Mouse (Mus musculus): Measurements from ENCODE around the gene Palm3. TPM values are rescaled to one million over a fixed set of nuclear protein-coding genes. Genes with fewer than 3 reads are reported as not detected.

The Palm3 gene
- total RNA-seq (2021) (under 1 TPM; 0.20 to 0.26 TPM), polyA plus RNA-seq (2012; rRNA removed) (0.21 TPM in 1 of 2 replicates, not detected in the other)
- long read RNA-seq = 0 reads

- no peaks in the 10 kb centered on the region; the same call in 1 of the 2 replicates for H3K27me3 ChIP-seq (ENCODE audit: control insufficient read depth, insufficient read depth, low read length)
- peaks cover 9% of the 10 kb centered on the region for H3K4me1 ChIP-seq (ENCODE audit: control insufficient read depth, insufficient read depth, low read length)
- no peak within 1 kb of the TSS for H3K4me3 ChIP-seq
- 42% methylated on average over 18 of the region's 18 CpGs for WGBS
- no peaks in the 10 kb centered on the region for H3K79me2 ChIP-seq (replicated peaks; ENCODE audit: control insufficient read depth, insufficient read depth, low read length)
- no peak within 1 kb of the TSS for H3K9ac ChIP-seq (ENCODE audit: low read depth, low read length)
- no peak for TF ChIP-seq POLR2A (IDR thresholded peaks at IDR 0.05; ENCODE audit: insufficient read depth, low read depth, low read length)
- no peak for TF ChIP-seq EP300 (IDR thresholded peaks at IDR 0.05; ENCODE audit: insufficient read depth, low read depth, low read length)
- no peak for TF ChIP-seq CTCF (IDR thresholded peaks at IDR 0.05)
- H3K36me3 ChIP-seq (ENCODE audit: control insufficient read depth, insufficient read depth, low read length) = peaks cover 4% of the 10 kb centered on the region; the same call in 1 of the 2 replicates
- H3K27ac ChIP-seq = no peak within 1 kb of the TSS
- DNase-seq = no peak
- intact Hi-C loops (cut with DNase I) = no loop called here
These were observed at the start of gene Palm3 for GRCm38 (mm10) chr8:84021096-84021495. Gene Palm3, plus strand, starts transcription at chr8:84021471.

GRCm38 (mm10) chr8:83971661-83972060 lies 49.6 kb upstream of the Palm3 start:
- TF ChIP-seq CTCF (IDR thresholded peaks at IDR 0.05) (no peak), POLR2A (IDR thresholded peaks at IDR 0.05; ENCODE audit: insufficient read depth, low read depth, low read length) (no peak), EP300 (IDR thresholded peaks at IDR 0.05; ENCODE audit: insufficient read depth, low read depth, low read length) (no peak)
- H3K9ac ChIP-seq (ENCODE audit: low read depth, low read length) = peak overlapping the region; percentile 97
- peaks cover 6% of the 10 kb centered on the region; the same call in 1 of the 2 replicates for H3K79me2 ChIP-seq (replicated peaks; ENCODE audit: control insufficient read depth, insufficient read depth, low read length)
- intact Hi-C loops (cut with DNase I) = no loop called here
- peak overlapping the region; percentile 85; the same call in 1 of the 2 replicates for H3K27ac ChIP-seq
- DNase-seq = no peak
- H3K27me3 ChIP-seq (ENCODE audit: control insufficient read depth, insufficient read depth, low read length) = no peaks in the 10 kb centered on the region
- WGBS = 80% methylated on average over 6 of the region's 6 CpGs
- H3K4me1 ChIP-seq (ENCODE audit: control insufficient read depth, insufficient read depth, low read length) = peaks cover 2% of the 10 kb centered on the region
- peak overlapping the region; percentile 74 for H3K4me3 ChIP-seq
- no peaks in the 10 kb centered on the region for H3K36me3 ChIP-seq (ENCODE audit: control insufficient read depth, insufficient read depth, low read length)

GRCm38 (mm10) chr8:83972150-83973120 lies 48.8 kb upstream of the Palm3 start, which contains the start of gene Prkaca:
Gene Prkaca, plus strand, starts transcription at chr8:83972993.
- under 1% methylated on average over 83 of the region's 94 CpGs for WGBS
- Histone ChIP-seq H3K4me3 (peak within 1 kb of the TSS; percentile 74), H3K79me2 (replicated peaks; ENCODE audit: control insufficient read depth, insufficient read depth, low read length) (peaks cover 6% of the 10 kb centered on the region; the same call in 1 of the 2 replicates), H3K27ac (peak within 1 kb of the TSS; percentile 85), H3K9ac (ENCODE audit: low read depth, low read length) (peak within 1 kb of the TSS; percentile 97), H3K36me3 (ENCODE audit: control insufficient read depth, insufficient read depth, low read length) (no peaks in the 10 kb centered on the region), H3K27me3 (ENCODE audit: control insufficient read depth, insufficient read depth, low read length) (no peaks in the 10 kb centered on the region), H3K4me1 (ENCODE audit: control insufficient read depth, insufficient read depth, low read length) (peaks cover 8% of the 10 kb centered on the region)
- TF ChIP-seq CTCF (IDR thresholded peaks at IDR 0.05) = no peak
- TF ChIP-seq POLR2A (IDR thresholded peaks at IDR 0.05; ENCODE audit: insufficient read depth, low read depth, low read length) = peak; percentile 46; the same call in 1 of the 2 replicates
- intact Hi-C loops (cut with DNase I) = no loop called here
- DNase-seq = peak; percentile 95 to 100

GRCm38 (mm10) chr8:83973161-83974031 lies 47.9 kb upstream of the Palm3 start:
- H3K79me2 ChIP-seq (replicated peaks; ENCODE audit: control insufficient read depth, insufficient read depth, low read length) = peaks cover 6% of the 10 kb centered on the region; the same call in 1 of the 2 replicates
- peak overlapping the region; percentile 81 for H3K27ac ChIP-seq
- H3K27me3 ChIP-seq (ENCODE audit: control insufficient read depth, insufficient read depth, low read length) = no peaks in the 10 kb centered on the region
- peak overlapping the region; percentile 97 for H3K9ac ChIP-seq (ENCODE audit: low read depth, low read length)
- intact Hi-C loops (cut with DNase I) = loop anchor here (2.0 kb wide), 1 partner anchor 23 kb away; the partner anchor contains the start of gene Samd1
- peaks cover 13% of the 10 kb centered on the region for H3K4me1 ChIP-seq (ENCODE audit: control insufficient read depth, insufficient read depth, low read length)
- 2% methylated on average over 37 of the region's 37 CpGs for WGBS
- TF ChIP-seq CTCF (IDR thresholded peaks at IDR 0.05) (no peak), POLR2A (IDR thresholded peaks at IDR 0.05; ENCODE audit: insufficient read depth, low read depth, low read length) (0 out of 2 replicates have a peak, but pooled peaks have one; percentile 7), EP300 (IDR thresholded peaks at IDR 0.05; ENCODE audit: insufficient read depth, low read depth, low read length) (no peak)
- DNase-seq = peak in 1 of 2 experiments; percentile 45
- H3K4me3 ChIP-seq = peak overlapping the region; percentile 72
- H3K36me3 ChIP-seq (ENCODE audit: control insufficient read depth, insufficient read depth, low read length) = no peaks in the 10 kb centered on the region

GRCm38 (mm10) chr8:83974521-83974920 lies 46.8 kb upstream of the Palm3 start:
- no peak overlapping the region for H3K27ac ChIP-seq
- H3K36me3 ChIP-seq (ENCODE audit: control insufficient read depth, insufficient read depth, low read length) = no peaks in the 10 kb centered on the region
- no peak overlapping the region for H3K4me3 ChIP-seq
- H3K4me1 ChIP-seq (ENCODE audit: control insufficient read depth, insufficient read depth, low read length) = peaks cover 17% of the 10 kb centered on the region
- DNase-seq = peak in 1 of 2 experiments; percentile 23
- no peak for TF ChIP-seq EP300 (IDR thresholded peaks at IDR 0.05; ENCODE audit: insufficient read depth, low read depth, low read length)
- no peaks in the 10 kb centered on the region for H3K27me3 ChIP-seq (ENCODE audit: control insufficient read depth, insufficient read depth, low read length)
- peaks cover 6% of the 10 kb centered on the region for H3K79me2 ChIP-seq (replicated peaks; ENCODE audit: control insufficient read depth, insufficient read depth, low read length)
- H3K9ac ChIP-seq (ENCODE audit: low read depth, low read length) = no peak overlapping the region
- intact Hi-C loops (cut with DNase I) = loop anchor here (2.0 kb wide), 1 partner anchor 22 kb away; the partner anchor contains the start of gene Samd1
- WGBS = 67% methylated on average over 4 of the region's 4 CpGs
